Mouse (Mus musculus) thymus, adult 2 months (tissue): ENCODE measurements at regions not wholly inside any gene's neighbourhood (a gene's known extent, or its start where the extent isn't known, plus 50 kb on each side); places are given as distances from the start of the nearest gene placed in this dataset.

Source experiments
- CTCF ChIP-seq: fragments of 200-500 bp; IDR thresholded peaks from 2 replicates; pipeline ENCODE4 v1.5.1; 2012; ENCODE audit warnings: mild to moderate bottlenecking, control low read depth, low read length, moderate library complexity, borderline replicate concordance; ENCODE audit not compliant: control insufficient read depth, poor library complexity, insufficient read depth; ENCODE audit errors: extremely low read depth
- POLR2A ChIP-seq: fragments of 200-500 bp; IDR thresholded peaks from 2 replicates; pipeline ENCODE4 v1.6.1; 2012; ENCODE audit warnings: mild to moderate bottlenecking, low read length, control low read depth, moderate library complexity; ENCODE audit not compliant: control insufficient read depth, poor library complexity, insufficient read depth; ENCODE audit errors: extremely low read depth

GRCm38 (mm10) chr11:22631606-22632313, 119.9 kb downstream of the Tmem17 start:
- TF ChIP-seq CTCF: no peak
- no peak for TF ChIP-seq POLR2A
